Mouse (Mus musculus): Measurements from ENCODE around the gene Ppp4r3b.

- no peak for TF ChIP-seq POLR2A (IDR thresholded peaks at IDR 0.05; ENCODE audit: control insufficient read depth in 1 of 2, insufficient read depth in 1 of 2, low read depth in 1 of 2, low read length in 2 of 2, poor library complexity in 1 of 2)
- TF ChIP-seq TBP (IDR thresholded peaks at IDR 0.05; ENCODE audit: low read depth, low read length): no peak
- no peak for TF ChIP-seq EP300 (IDR thresholded peaks at IDR 0.05; ENCODE audit: low read depth in 1 of 2, low read length in 2 of 2)
- TF ChIP-seq CTCF (IDR thresholded peaks at IDR 0.05 in 2 of 3, conservative IDR thresholded peaks at IDR 0.05 in 1 of 3; ENCODE audit: control insufficient read depth in 1 of 3, insufficient read depth in 1 of 3, low read depth in 2 of 3, low read length in 3 of 3, poor library complexity in 1 of 3, severe bottlenecking in 1 of 3): no peak
- TF ChIP-seq CHD1 (IDR thresholded peaks at IDR 0.05; ENCODE audit: low read depth, low read length): no peak
- no peak for TF ChIP-seq ZMIZ1 (IDR thresholded peaks at IDR 0.05; ENCODE audit: low read depth, low read length)
- TF ChIP-seq POLR2AphosphoS5 (IDR thresholded peaks at IDR 0.05; ENCODE audit: borderline replicate concordance, low read depth, low read length): no peak
- no peak for TF ChIP-seq GATA1 (IDR thresholded peaks at IDR 0.05; ENCODE audit: low read depth, low read length)
- TF ChIP-seq BHLHE40 (IDR thresholded peaks at IDR 0.05; ENCODE audit: borderline replicate concordance, low read depth, low read length): no peak
- no peak for TF ChIP-seq ZC3H11A (IDR thresholded peaks at IDR 0.05; ENCODE audit: low read depth, low read length)
These were observed 52.1 kb downstream of the Ppp4r3b start for GRCm38 (mm10) chr11:29224754-29225153.
